Mouse (Mus musculus): ENCODE results near the gene Olfr152. TPM values are rescaled to one million over a fixed set of nuclear protein-coding genes. Genes with fewer than 3 reads are reported as not detected.

The Olfr152 gene
- total and polyA plus RNA-seq, 3 experiments = not detected

DNA sequence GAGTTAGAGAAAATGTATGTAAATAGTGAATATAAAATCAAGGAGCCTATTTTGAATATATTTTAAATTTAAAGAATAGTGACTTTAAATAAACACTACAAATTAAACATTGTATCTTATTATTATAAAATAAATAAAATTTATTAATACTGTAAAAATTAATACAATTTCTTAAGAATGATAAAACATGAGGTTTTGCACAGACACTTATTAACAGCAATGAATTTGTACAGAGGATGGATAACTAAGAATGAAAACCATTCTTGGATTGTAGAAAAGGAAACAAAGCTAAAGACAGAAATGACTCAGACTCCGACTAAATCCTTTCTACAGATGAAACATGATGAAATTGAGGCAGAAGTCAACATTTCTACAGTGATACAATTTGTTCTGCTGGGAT, 30.2 kb downstream of the Olfr152 start, which contains the start of gene Olfr1145:
Gene Olfr1145 (plus strand): TSS at position 301 of the 400 bp plus-strand sequence.
- Histone ChIP-seq H3K4me3 (replicated peaks in 1 of 3; ENCODE audit: low read depth in 2 of 3, low read length in 2 of 3, poor library complexity in 1 of 3) (no peak within 1 kb of the TSS), H3K9me3 (replicated peaks; ENCODE audit: low read length) (peaks cover 10% of the 10 kb centered on the region), H3K36me3 (replicated peaks in 1 of 2; ENCODE audit: control insufficient read depth in 1 of 2, insufficient read depth in 1 of 2, low read length in 1 of 2) (no peaks in the 10 kb centered on the region), H3K4me1 (ENCODE audit: control insufficient read depth in 1 of 2, insufficient read depth in 2 of 2) (no peaks in the 10 kb centered on the region), H3K27me3 (replicated peaks) (no peaks in the 10 kb centered on the region), H3K4me2 (ENCODE audit: insufficient read depth, low read depth, poor library complexity, severe bottlenecking) (no peak within 1 kb of the TSS), H3K9ac (ENCODE audit: insufficient read depth, low read depth) (no peak within 1 kb of the TSS), H3K79me2 (replicated peaks; ENCODE audit: control insufficient read depth, extremely low read depth, insufficient read depth, poor library complexity, severe bottlenecking) (no peaks in the 10 kb centered on the region), H3K27ac (ENCODE audit: insufficient read depth, low read depth) (no peak within 1 kb of the TSS)
- DNase-seq (ENCODE audit: extremely low read depth) = no peak
- in situ Hi-C loops (cut with MboI; ENCODE audit: low pct_ligation_motif_present, low pct_unique_long_range_greater_than_20kb, low sequenced_read_pairs) = no loop called here
- TF ChIP-seq BHLHE40 (IDR thresholded peaks at IDR 0.05; ENCODE audit: low read depth, low read length) (no peak), ELF1 (IDR thresholded peaks at IDR 0.05; ENCODE audit: low read depth, low read length) (no peak), JUN (IDR thresholded peaks at IDR 0.05; ENCODE audit: insufficient read depth, low read depth, low read length) (no peak), MYC (IDR thresholded peaks at IDR 0.05; ENCODE audit: low read depth, low read length) (no peak), POLR2AphosphoS2 (IDR thresholded peaks at IDR 0.05; ENCODE audit: low read depth, low read length) (no peak)
- dilution Hi-C loops (cut with MboI; ENCODE audit: extremely low pct_ligation_motif_present, extremely low pct_unique_long_range_greater_than_20kb, low sequenced_read_pairs) = no loop called here

DNA sequence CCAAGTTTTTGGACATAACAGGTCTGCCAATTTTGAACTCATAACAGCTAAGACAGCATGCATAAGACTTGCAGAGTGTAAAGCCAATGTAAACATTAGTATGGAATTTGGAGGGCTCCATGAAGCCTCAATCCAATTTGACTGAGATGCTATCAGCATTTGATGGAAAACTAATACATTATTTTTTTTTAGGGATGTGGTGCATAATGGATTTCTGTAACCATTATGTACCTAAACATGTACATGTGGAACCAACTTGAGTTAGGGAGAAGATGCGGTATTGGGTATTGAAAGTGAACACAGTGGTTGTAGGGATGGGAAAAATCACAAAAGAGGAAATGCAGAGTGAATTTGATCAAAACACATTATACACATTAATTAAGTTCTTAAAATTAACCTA, 51.0 kb downstream of the Olfr152 start, which contains the start of gene Olfr1148:
Gene Olfr1148 (plus strand): TSS at position 301 of the 400 bp plus-strand sequence.
- no peak within 1 kb of the TSS for H3K9ac ChIP-seq (ENCODE audit: insufficient read depth, low read depth)
- in situ Hi-C loops (cut with MboI; ENCODE audit: low pct_ligation_motif_present, low pct_unique_long_range_greater_than_20kb, low sequenced_read_pairs) = no loop called here
- no peaks in the 10 kb centered on the region for H3K79me2 ChIP-seq (replicated peaks; ENCODE audit: control insufficient read depth, extremely low read depth, insufficient read depth, poor library complexity, severe bottlenecking)
- dilution Hi-C loops (cut with MboI; ENCODE audit: extremely low pct_ligation_motif_present, extremely low pct_unique_long_range_greater_than_20kb, low sequenced_read_pairs) = no loop called here
- DNase-seq (ENCODE audit: extremely low read depth) = no peak
- H3K36me3 ChIP-seq (replicated peaks in 1 of 2; ENCODE audit: control insufficient read depth in 1 of 2, insufficient read depth in 1 of 2, low read length in 1 of 2) = no peaks in the 10 kb centered on the region
- no peak for TF ChIP-seq CHD2 (IDR thresholded peaks at IDR 0.05; ENCODE audit: low read length)
- TF ChIP-seq JUND (conservative IDR thresholded peaks at IDR 0.05; ENCODE audit: low read depth, low read length) = no peak
- no peak for TF ChIP-seq SIN3A (IDR thresholded peaks at IDR 0.05; ENCODE audit: low read length)
- TF ChIP-seq SMC3 (IDR thresholded peaks at IDR 0.05; ENCODE audit: low read depth, low read length) = no peak
- TF ChIP-seq E2F4 (IDR thresholded peaks at IDR 0.05; ENCODE audit: insufficient replicate concordance, low read depth, low read length) = no peak
- no peak for TF ChIP-seq ETS1 (conservative IDR thresholded peaks at IDR 0.05; ENCODE audit: low read depth, low read length)
- TF ChIP-seq NRF1 (IDR thresholded peaks at IDR 0.05; ENCODE audit: low read depth, low read length) = no peak
- TF ChIP-seq MXI1 (IDR thresholded peaks at IDR 0.05; ENCODE audit: low read depth, low read length) = no peak
- no peak for TF ChIP-seq BHLHE40 (IDR thresholded peaks at IDR 0.05; ENCODE audit: low read depth, low read length)
- TF ChIP-seq ZKSCAN1 (IDR thresholded peaks at IDR 0.05; ENCODE audit: borderline replicate concordance, low read depth, low read length) = no peak
- no peak for TF ChIP-seq MAZ (IDR thresholded peaks at IDR 0.05; ENCODE audit: low read depth, low read length)
- TF ChIP-seq KAT2A (IDR thresholded peaks at IDR 0.05; ENCODE audit: insufficient replicate concordance, low read length) = no peak
- no peak for TF ChIP-seq IRF4 (IDR thresholded peaks at IDR 0.05; ENCODE audit: low read depth, low read length)
- no peak for TF ChIP-seq TCF12 (IDR thresholded peaks at IDR 0.05; ENCODE audit: low read depth, low read length)
- no peak for TF ChIP-seq ZC3H11A (IDR thresholded peaks at IDR 0.05; ENCODE audit: low read depth, low read length)
- no peak for TF ChIP-seq NELFE (IDR thresholded peaks at IDR 0.05; ENCODE audit: low read depth, low read length)
- TF ChIP-seq HCFC1 (IDR thresholded peaks at IDR 0.05; ENCODE audit: low read depth, low read length) = no peak
- no peak for TF ChIP-seq TBP (conservative IDR thresholded peaks at IDR 0.05; ENCODE audit: low read depth, low read length)
- no peak for TF ChIP-seq MAFK (IDR thresholded peaks at IDR 0.05; ENCODE audit: insufficient replicate concordance, low read length)
- TF ChIP-seq CHD1 (IDR thresholded peaks at IDR 0.05; ENCODE audit: low read depth, low read length) = no peak
- no peaks in the 10 kb centered on the region for H3K27me3 ChIP-seq (replicated peaks)
- no peak within 1 kb of the TSS for H3K27ac ChIP-seq (ENCODE audit: insufficient read depth, low read depth)
- no peaks in the 10 kb centered on the region for H3K4me1 ChIP-seq (ENCODE audit: control insufficient read depth in 1 of 2, insufficient read depth in 2 of 2)
- H3K4me2 ChIP-seq (ENCODE audit: insufficient read depth, low read depth, poor library complexity, severe bottlenecking) = no peak within 1 kb of the TSS
- H3K9me3 ChIP-seq (replicated peaks; ENCODE audit: low read length) = peaks cover 2% of the 10 kb centered on the region
- H3K4me3 ChIP-seq (replicated peaks in 1 of 3; ENCODE audit: low read depth in 2 of 3, low read length in 2 of 3, poor library complexity in 1 of 3) = no peak within 1 kb of the TSS
